Mouse (Mus musculus) liver, embryonic 14.5 days (tissue): ENCODE measurements around the gene Rbms3. TPM values are rescaled to one million over a fixed set of nuclear protein-coding genes. Genes with fewer than 3 reads are reported as not detected.

Experiments used
- ATAC-seq: fragments of 200-750 bp; cut with Nextera tagmentation; 2 replicates; pipeline ENCODE4 v1.8.0; 2017; ENCODE audit warnings: moderate number of reproducible peaks, mild to moderate bottlenecking, moderate library complexity; ENCODE audit not compliant: insufficient read depth
- DNase-seq, 3 experiments: peaks; one replicate each; pipeline ENCODE4 v3.0.0-alpha.2; 2012 to 2013; ENCODE audit warnings: low read depth in 3 of 3, low spot score in 3 of 3
- H3K27ac ChIP-seq: fragments of 300-500 bp; sonication (generic); 2 replicates; pipeline ENCODE4 v1.5.1; 2014; ENCODE audit warnings: moderate library complexity, mild to moderate bottlenecking, control low read depth, inconsistent platforms
- H3K27me3 ChIP-seq: fragments of 300-500 bp; sonication (generic); 2 replicates; pipeline ENCODE4 v1.6.1; 2014; ENCODE audit warnings: mild to moderate bottlenecking, low read length, moderate library complexity; ENCODE audit not compliant: control insufficient read depth, insufficient read depth
- H3K36me3 ChIP-seq: fragments of 300-500 bp; sonication (generic); replicated peaks from 2 replicates; pipeline ENCODE4 v1.6.1; 2014; ENCODE audit warnings: low read depth; ENCODE audit not compliant: control insufficient read depth, insufficient read depth
- H3K4me1 ChIP-seq, 2 experiments: fragments of 200-500 bp in 1 of 2; fragments of 300-500 bp in 1 of 2; sonication (generic) in 1 of 2; replicated peaks; 2 replicates each; pipeline ENCODE4 v1.6.1; 2012 to 2014; ENCODE audit warnings: antibody characterized with exemption in 1 of 2, inconsistent platforms in 1 of 2, low read length in 1 of 2; ENCODE audit not compliant: control insufficient read depth in 2 of 2, insufficient read depth in 2 of 2
- H3K4me2 ChIP-seq: fragments of 300-500 bp; sonication (generic); 2 replicates; pipeline ENCODE4 v1.6.1; 2014; ENCODE audit warnings: low read depth, mild to moderate bottlenecking, control low read depth, moderate library complexity
- H3K4me3 ChIP-seq, 2 experiments: fragments of 200-500 bp in 1 of 2; fragments of 300-500 bp in 1 of 2; sonication (generic) in 1 of 2; 2 replicates each; pipeline ENCODE4 v1.5.1; 2012 to 2014; ENCODE audit warnings: low read depth in 2 of 2, low read length in 2 of 2, mild to moderate bottlenecking in 2 of 2, control low read depth in 1 of 2, inconsistent platforms in 1 of 2, moderate library complexity in 1 of 2; ENCODE audit not compliant: insufficient read depth in 1 of 2
- H3K9ac ChIP-seq: fragments of 300-500 bp; sonication (generic); replicated peaks from 2 replicates; pipeline ENCODE4 v1.6.1; 2014; ENCODE audit warnings: mild to moderate bottlenecking, control low read depth, moderate library complexity
- H3K9me3 ChIP-seq: fragments of 300-500 bp; sonication (generic); 2 replicates; pipeline ENCODE4 v1.6.1; 2016; ENCODE audit warnings: low read length, mixed read lengths; ENCODE audit not compliant: control insufficient read depth
- CTCF ChIP-seq: IDR thresholded peaks from 2 replicates; pipeline ENCODE4 v1.5.1; 2016; ENCODE audit warnings: antibody characterized with exemption, low read depth, control low read depth
- EP300 ChIP-seq: IDR thresholded peaks from 2 replicates; pipeline ENCODE4 v1.6.1; 2016; ENCODE audit warnings: antibody characterized with exemption, low read depth
- whole genome bisulfite sequencing: fragments of 180-500 bp; shearing (Covaris S2); extraction: QIAGEN DNeasy Blood & Tissue Kit; methylation state at CpG from one replicate; pipeline ENCODE4 v1.1.7; 2014; ENCODE audit not compliant: insufficient replicate concordance; 5-methylcytosine and 5-hydroxymethylcytosine counted together
- polyA plus RNA-seq, 2 experiments: library from polyadenylated mRNA; depleted of rRNA in 1 of 2; stranded (reverse) in 1 of 2; unstranded in 1 of 2; fragments of >200 nt; fragmentation: Nextera tagmentation in 1 of 2; extraction: Ambion mirVana in 1 of 2; gene quantifications; 2 replicates each; pipeline versions ENCODE4 v1.2.1 to v1.2.3; 2012 to 2014

Rbms3 gene
- polyA plus RNA-seq, 2 experiments: 0.88 to 2.4 TPM

GRCm38 (mm10) chr9:117599341-117599740 lies 30.4 kb downstream of the Rbms3 start:
- WGBS: 70% methylated on average over 9 of the region's 9 CpGs
- Histone ChIP-seq H3K4me3 (no peak overlapping the region), H3K4me2 (no peak overlapping the region), H3K9ac (no peak overlapping the region), H3K27me3 (no peaks in the 10 kb centered on the region), H3K36me3 (no peaks in the 10 kb centered on the region), H3K9me3 (no peaks in the 10 kb centered on the region), H3K27ac (no peak overlapping the region), H3K4me1 (no peaks in the 10 kb centered on the region)
- no peak for DNase-seq
- ATAC-seq: no peak
- TF ChIP-seq CTCF: no peak
- TF ChIP-seq EP300: no peak

DNA sequence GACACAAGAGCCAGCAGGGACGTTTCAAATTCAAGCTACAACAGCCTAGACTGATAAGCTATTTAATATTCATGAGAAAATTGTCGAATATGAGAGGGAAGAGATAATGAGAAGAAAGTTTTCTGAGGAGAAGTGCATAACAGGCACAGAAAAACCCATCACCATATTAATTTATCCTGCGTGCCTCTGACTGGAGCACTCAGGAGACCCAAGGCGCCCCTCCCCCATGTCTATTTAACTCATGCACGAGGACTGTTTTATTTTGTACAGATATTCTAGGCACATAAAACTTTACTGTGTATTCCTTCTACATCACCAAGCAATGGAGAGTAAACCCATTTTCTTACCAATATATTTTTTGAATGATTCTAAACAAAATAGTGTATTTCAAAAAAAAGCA lies 33.6 kb downstream of the Rbms3 start:
- no peaks in the 10 kb centered on the region for H3K4me1 ChIP-seq
- no peaks in the 10 kb centered on the region for H3K27me3 ChIP-seq
- TF ChIP-seq CTCF: no peak
- no peak for TF ChIP-seq EP300
- H3K27ac ChIP-seq: no peak overlapping the region
- no peak for DNase-seq
- no peak overlapping the region for H3K4me2 ChIP-seq
- H3K9ac ChIP-seq: no peak overlapping the region
- no peaks in the 10 kb centered on the region for H3K9me3 ChIP-seq
- H3K4me3 ChIP-seq: no peak overlapping the region
- no peak for ATAC-seq
- H3K36me3 ChIP-seq: no peaks in the 10 kb centered on the region
- 38% methylated on average over 5 of the region's 5 CpGs for WGBS

GRCm38 (mm10) chr9:117585345-117585744 lies 44.4 kb downstream of the Rbms3 start:
- Histone ChIP-seq H3K9ac (no peak overlapping the region), H3K4me1 (no peaks in the 10 kb centered on the region), H3K4me3 (no peak overlapping the region), H3K9me3 (no peaks in the 10 kb centered on the region), H3K27ac (no peak overlapping the region), H3K4me2 (no peak overlapping the region), H3K27me3 (no peaks in the 10 kb centered on the region), H3K36me3 (no peaks in the 10 kb centered on the region)
- no peak for TF ChIP-seq CTCF
- TF ChIP-seq EP300: no peak
- WGBS: 60% methylated on average over 6 of the region's 6 CpGs
- ATAC-seq (no peak), DNase-seq (no peak)

DNA sequence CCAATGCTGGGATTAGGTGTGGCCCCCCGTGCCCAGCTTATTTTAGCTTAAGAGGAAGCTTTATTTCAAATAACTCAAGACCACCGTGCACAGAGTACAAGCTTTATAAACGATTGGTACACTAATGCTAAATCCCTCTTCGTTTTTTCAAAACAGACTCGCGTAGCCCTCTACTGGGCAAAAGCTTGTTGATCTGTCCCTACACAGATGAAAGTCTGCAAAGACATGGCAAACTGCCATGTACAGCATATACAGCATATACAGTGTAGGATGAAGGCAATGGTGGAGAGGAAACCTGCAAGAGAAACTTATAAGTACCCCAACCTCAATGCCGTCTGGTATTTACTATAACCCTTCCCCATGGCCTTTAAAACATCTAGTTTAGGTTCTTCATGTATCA lies 46.1 kb downstream of the Rbms3 start:
- H3K27ac ChIP-seq: no peak overlapping the region
- H3K27me3 ChIP-seq: no peaks in the 10 kb centered on the region
- H3K4me3 ChIP-seq: no peak overlapping the region
- H3K9me3 ChIP-seq: no peaks in the 10 kb centered on the region
- ATAC-seq (no peak), DNase-seq (no peak)
- H3K36me3 ChIP-seq: no peaks in the 10 kb centered on the region
- no peak overlapping the region for H3K4me2 ChIP-seq
- no peak overlapping the region for H3K9ac ChIP-seq
- WGBS: 56% methylated on average over 7 of the region's 7 CpGs
- TF ChIP-seq EP300: no peak
- no peaks in the 10 kb centered on the region for H3K4me1 ChIP-seq

- TF ChIP-seq CTCF (no peak), EP300 (no peak)
- no peaks in the 10 kb centered on the region for H3K36me3 ChIP-seq
- ATAC-seq (no peak), DNase-seq (no peak)
- H3K4me3 ChIP-seq: no peak overlapping the region
- no peak overlapping the region for H3K4me2 ChIP-seq
- no peaks in the 10 kb centered on the region for H3K9me3 ChIP-seq
- H3K9ac ChIP-seq: no peak overlapping the region
- H3K27me3 ChIP-seq: no peaks in the 10 kb centered on the region
- WGBS: 60% methylated on average over 6 of the region's 6 CpGs
- H3K27ac ChIP-seq: no peak overlapping the region
- H3K4me1 ChIP-seq: no peaks in the 10 kb centered on the region
Measured at GRCm38 (mm10) chr9:117582591-117582990, 47.1 kb downstream of the Rbms3 start.
